Mouse (Mus musculus): ENCODE measurements around the gene C2cd4c. TPM values are rescaled to one million over a fixed set of nuclear protein-coding genes. Genes with fewer than 3 reads are reported as not detected.

C2cd4c gene
- total RNA-seq (2015), result not detected in 2 replicates
- total RNA-seq (2017), result not detected in 2 replicates

DNA sequence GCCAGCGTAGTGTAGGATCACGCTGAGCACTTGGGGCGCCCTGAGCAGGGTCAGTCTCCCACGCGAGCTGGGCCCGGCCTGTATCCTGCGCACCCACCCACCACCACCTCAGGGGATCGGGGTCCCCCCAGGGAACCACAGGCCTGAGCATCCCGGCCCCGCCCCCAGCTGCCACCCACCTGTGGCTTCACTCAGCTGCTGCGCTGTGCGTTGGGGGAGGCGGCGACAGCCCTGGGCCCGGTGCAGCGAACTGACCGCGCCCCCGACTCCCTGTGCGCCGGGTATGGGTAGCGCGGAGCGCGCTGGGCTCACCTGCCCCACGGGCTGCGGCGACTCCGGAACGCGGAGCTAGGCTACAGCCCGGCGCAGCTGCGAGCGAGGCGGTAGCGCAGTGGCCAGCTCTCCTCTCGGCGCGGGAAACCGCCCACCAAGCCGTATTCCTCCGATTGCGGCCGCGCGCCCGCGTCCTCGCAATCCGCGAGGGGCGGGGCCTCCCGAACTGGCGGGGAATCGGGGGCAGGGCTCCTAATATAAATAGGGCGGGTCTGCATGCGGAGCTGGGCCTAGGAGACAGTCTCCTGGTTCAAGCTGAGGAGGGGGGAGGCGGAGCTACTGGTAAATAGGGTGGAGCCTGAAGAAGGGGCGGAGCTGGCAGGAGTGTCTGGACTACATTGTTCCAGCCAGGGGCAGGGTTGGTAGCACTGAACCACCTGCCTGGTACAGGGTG is at the start of gene C2cd4c:
Gene C2cd4c (minus strand): TSS at position 448 of the 727 bp plus-strand sequence.
- ATAC-seq (ENCODE audit: poor library complexity, severe bottlenecking), result peak; percentile 38; the same call in 1 of the 2 replicates

GRCm38 (mm10) chr10:79661861-79662260 is 48.0 kb upstream of the C2cd4c start:
- ATAC-seq (ENCODE audit: poor library complexity, severe bottlenecking), result no peak

DNA sequence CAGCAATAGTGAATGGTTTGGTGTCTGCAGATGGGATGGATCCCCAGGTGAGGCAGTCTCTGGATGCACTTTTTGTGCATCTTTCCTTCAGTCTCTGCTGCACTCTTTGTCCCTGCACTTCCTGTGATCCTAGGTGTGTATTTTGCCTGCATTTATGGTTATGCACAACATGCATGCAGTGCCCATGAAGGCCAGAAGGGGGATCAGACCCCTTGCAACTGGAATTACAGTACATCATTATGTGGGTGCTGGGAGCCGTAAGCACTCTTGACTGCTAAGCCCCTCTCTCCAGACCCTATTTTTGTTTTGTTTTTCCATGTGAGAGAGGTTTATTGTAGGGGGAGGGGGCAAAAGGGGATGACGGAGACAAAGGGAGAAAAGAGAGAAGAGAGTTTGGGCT is 46.5 kb upstream of the C2cd4c start:
- no peak for ATAC-seq (ENCODE audit: poor library complexity, severe bottlenecking)

- ATAC-seq (ENCODE audit: poor library complexity, severe bottlenecking), result 0 out of 2 replicates have a peak, but pooled peaks have one; percentile 43
Measured at GRCm38 (mm10) chr10:79658829-79659228, 45.0 kb upstream of the C2cd4c start.

DNA sequence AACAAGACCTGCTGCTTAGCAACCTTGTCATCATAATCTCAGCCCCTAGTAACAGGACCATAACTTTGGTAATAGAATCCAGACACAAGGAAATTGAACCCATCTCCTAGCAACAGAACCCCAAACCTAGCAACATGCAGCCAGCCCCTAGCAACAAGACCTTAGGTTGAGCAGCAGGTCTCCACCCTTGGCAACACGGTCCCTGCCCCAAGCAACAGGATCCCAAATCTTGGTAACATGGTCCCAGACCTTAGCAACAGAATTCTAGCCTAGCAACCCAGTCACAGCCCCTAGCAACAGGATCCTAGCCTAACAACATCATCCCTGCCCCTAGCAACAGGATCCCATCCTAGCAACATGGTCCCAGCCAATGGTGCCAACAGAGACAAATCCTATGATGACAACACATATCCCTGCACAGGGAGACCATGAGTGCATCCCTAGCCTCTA is 41.1 kb upstream of the C2cd4c start:
- ATAC-seq (ENCODE audit: poor library complexity, severe bottlenecking), result no peak

GRCm38 (mm10) chr10:79652789-79653188 is 39.0 kb upstream of the C2cd4c start:
- ATAC-seq (ENCODE audit: poor library complexity, severe bottlenecking), result no peak

GRCm38 (mm10) chr10:79649070-79649751 is 35.4 kb upstream of the C2cd4c start:
- peak; percentile 96 for ATAC-seq (ENCODE audit: poor library complexity, severe bottlenecking)

- no peak for ATAC-seq (ENCODE audit: poor library complexity, severe bottlenecking)
Measured at GRCm38 (mm10) chr10:79645711-79646110, 31.9 kb upstream of the C2cd4c start, which contains the start of gene Odf3l2. Odf3l2 (minus strand) TSS chr10:79645738.

DNA sequence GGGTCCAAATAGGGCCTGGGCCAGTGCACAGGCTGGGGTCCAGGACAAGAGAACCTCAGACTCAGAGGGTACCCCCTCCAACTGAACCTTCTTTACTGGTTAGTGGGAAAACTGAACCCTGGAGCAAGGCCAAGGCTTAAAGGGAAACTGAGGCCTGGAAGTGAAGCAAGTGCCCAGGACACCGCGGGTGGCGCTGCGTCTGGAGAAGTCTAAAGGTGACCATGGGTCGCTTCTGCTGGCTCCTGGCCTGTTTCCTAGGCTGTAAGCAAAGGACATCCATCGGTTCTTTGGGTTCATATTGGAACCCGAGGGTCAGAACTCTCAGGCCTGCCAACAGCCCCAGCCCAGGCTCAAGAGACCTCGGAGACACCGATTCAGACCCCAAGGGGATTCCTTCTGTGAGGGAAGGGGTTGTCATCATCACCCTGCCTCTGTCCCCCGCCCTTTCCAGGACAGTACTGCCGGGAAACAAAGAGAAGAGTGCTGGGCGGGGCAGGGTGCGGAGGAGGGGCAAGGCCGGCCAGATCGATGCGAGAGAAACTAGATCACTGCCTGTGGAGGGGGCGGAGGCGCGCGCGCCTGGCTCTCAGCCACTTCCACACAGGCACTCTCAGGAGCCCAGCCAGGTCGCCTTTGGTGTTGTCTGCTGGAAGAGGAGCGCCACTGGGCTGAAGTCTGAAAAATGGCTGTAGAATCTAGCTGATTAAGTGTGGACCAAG is 24.8 kb upstream of the C2cd4c start:
- ATAC-seq (ENCODE audit: poor library complexity, severe bottlenecking), result no peak

- no peak for ATAC-seq (ENCODE audit: poor library complexity, severe bottlenecking)
Measured at GRCm38 (mm10) chr10:79637128-79638110, 23.6 kb upstream of the C2cd4c start, which contains the start of gene Shc2. Shc2 (minus strand) TSS chr10:79637918.

DNA sequence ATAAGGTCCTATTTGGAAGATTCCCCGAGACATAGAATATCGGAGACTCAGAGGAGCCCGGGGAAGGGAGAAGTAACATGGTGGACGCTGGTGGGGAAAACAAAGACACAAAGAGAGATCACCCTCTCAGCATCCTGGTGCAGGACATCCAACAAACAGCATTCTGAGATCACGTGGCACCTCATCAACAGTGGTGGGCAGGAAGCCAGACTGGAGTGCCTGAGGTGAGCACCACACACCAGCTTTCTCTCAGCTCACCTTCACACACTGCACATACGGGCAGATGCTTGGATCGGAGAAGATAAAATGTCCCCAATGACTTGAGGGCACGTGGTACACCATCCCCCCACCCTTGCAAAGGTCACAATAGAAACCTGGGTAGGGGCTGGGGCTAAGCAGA is 22.5 kb upstream of the C2cd4c start:
- ATAC-seq (ENCODE audit: poor library complexity, severe bottlenecking), result no peak

- ATAC-seq (ENCODE audit: poor library complexity, severe bottlenecking), result no peak
Measured at GRCm38 (mm10) chr10:79633006-79633777, 19.4 kb upstream of the C2cd4c start.

GRCm38 (mm10) chr10:79631432-79631831 is 17.6 kb upstream of the C2cd4c start:
- ATAC-seq (ENCODE audit: poor library complexity, severe bottlenecking), result no peak

DNA sequence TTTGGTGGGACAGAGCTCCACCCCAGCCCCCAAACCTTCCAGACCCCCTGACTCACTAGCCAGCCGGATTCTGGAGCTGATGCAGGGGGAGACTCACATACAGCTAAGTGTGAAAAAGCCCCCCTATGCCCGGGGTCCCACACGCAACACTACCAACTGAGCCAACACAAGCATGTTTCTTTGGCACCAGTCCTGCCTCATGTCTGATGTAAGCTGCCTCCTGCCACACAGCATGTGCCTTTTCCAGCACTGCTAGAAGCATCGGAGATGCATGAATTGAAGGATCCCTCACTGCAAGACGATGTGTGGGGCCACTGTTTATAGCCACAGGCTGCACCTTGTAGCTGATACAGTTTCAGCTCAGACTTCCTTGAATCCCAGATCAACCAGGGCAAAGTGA is 14.6 kb upstream of the C2cd4c start:
- ATAC-seq (ENCODE audit: poor library complexity, severe bottlenecking), result no peak

GRCm38 (mm10) chr10:79626156-79626555 is 12.3 kb upstream of the C2cd4c start:
- no peak for ATAC-seq (ENCODE audit: poor library complexity, severe bottlenecking)

- ATAC-seq (ENCODE audit: poor library complexity, severe bottlenecking), result no peak
Measured at GRCm38 (mm10) chr10:79625398-79625797, 11.6 kb upstream of the C2cd4c start.

DNA sequence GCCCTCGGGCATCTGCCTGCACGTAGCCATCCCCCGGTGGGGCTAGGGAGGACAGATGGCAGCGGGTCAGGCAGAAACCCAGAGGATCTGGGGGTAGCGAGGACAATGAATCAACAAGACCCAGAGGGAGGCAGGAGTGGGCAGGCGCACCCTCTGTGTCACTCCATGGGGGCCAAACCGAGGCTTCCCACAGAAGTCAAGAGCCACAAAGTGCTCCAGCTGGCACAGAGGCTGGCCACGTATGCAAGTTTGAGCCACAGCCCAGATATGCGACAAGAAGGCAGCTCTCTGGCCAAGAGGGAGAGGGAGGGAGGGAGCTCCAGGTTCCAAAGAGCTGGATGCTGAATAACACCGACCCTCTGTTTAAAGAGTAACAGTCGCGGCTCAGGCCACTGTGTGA is 10.1 kb upstream of the C2cd4c start:
- ATAC-seq (ENCODE audit: poor library complexity, severe bottlenecking), result no peak

DNA sequence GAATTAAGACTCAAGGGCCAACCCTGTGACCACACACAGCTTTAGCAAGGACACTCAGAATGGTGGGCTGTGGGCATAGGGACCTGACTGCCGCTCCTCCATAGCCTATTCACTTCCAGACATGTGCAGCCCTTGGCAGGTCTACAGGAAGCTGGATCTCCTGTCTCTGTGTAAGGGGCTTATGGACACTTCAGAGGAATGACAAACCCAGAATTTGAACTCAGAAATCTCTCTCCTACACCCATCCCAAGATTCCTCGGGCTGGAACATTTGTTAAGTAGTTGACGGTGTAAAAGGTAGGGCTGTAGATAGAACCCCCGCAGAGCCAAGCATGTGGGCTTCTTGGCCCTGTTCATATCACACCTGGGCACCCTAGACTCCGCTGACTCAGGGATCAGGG is 2.6 kb upstream of the C2cd4c start:
- ATAC-seq (ENCODE audit: poor library complexity, severe bottlenecking), result no peak

DNA sequence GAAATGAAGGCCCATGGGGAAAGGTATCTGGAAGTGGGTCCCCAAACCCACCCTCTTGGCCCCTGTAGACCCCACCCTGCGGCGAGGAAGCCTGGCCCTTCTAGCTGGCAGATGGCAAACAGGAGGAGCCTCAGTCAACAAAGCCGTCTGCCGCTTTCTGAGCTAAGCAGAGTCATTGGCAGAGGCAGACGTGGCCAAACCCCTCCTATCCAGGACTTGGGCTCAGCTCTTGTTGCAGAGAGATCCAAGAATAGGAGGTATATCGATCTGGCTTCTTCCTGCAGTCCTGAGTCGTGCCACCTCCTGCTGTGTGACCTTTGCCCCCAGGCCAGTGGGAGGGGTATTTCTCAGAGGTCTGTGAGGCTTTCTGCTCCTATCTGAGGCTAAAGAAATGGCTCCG is 2.0 kb upstream of the C2cd4c start:
- ATAC-seq (ENCODE audit: poor library complexity, severe bottlenecking), result no peak

GRCm38 (mm10) chr10:79614305-79614643 is 449 bp upstream of the C2cd4c start:
- no peak for ATAC-seq (ENCODE audit: poor library complexity, severe bottlenecking)
